Mouse (Mus musculus) retina, postnatal 7 days (tissue): ENCODE measurements around the gene Prr36.
"Not testable (repeated sequence)": the region's sequence is repeated elsewhere in the genome, so short reads cannot be mapped to it uniquely, and the experiment has no call there.

Source experiments
- DNase-seq: peaks from one replicate; pipeline ENCODE4 v3.0.0-alpha.2; 2012; ENCODE audit warnings: low read depth, low spot score

Prr36 gene

GRCm38 (mm10) chr8:4216791-4217621, at the start of gene Prr36:
Gene Prr36, minus strand, starts transcription at chr8:4217459.
- DNase-seq = peak; percentile 50

DNA sequence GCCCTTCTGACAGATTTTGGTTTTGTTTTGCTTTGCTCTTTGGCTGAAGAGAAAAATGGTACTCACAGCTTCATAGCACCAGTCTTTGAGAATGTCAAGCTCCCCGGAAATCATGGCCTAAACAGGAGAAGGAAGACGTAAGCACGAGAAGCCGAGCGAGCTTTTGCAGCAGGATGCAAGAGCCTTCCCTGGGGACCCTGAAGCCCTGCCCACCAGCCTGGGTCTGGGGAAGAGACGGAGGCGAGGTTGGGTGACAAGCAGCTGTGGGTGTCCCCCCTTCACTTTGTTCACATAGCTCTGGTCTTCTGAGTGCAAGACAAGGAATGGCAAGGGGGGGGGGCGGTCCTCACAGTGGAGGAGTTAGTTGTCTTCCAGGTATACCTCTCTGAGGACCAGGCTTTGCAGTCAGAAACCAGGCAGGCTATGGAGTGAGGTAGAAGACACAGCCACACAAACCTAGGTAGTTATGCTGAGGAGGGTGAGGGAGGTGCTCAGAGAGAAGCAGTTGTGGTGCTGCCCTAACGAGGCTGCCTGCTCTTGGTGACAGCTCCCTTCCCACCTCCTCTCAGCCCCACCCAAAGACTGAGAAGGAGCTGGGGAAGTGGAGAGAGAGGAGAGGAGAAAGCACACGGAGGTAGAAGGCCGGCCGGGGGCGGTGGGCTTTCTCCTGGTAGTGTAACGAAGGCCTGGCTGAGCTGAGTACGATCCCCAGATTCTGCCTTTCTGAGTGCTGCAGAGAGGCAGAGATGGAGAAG, 48.1 kb upstream of the Prr36 start:
- no peak for DNase-seq

GRCm38 (mm10) chr8:4263105-4263791, 46.0 kb upstream of the Prr36 start:
- DNase-seq = no peak

DNA sequence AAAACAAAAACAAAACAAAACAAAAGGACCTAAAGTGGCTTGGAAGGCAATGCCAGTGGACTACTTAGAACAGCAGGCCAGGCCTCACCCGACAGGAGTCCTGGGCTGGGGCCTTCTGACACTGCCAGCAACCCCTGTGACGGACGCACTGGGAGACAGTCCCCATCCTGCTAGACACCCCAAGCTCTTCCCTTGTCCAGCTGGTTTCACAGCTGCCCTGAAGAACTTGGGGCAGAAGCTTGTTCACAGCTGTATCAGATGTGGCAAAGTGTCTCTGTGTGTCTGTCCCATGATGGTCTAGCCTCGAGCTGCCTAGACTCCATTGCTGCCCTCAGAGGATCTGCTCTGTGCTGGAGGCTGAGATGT, 42.5 kb upstream of the Prr36 start:
- DNase-seq = no peak

GRCm38 (mm10) chr8:4259125-4259804, 42.0 kb upstream of the Prr36 start, which contains the start of gene Ctxn1:
Gene Ctxn1, minus strand, starts transcription at chr8:4259274.
- DNase-seq = peak; percentile 82

DNA sequence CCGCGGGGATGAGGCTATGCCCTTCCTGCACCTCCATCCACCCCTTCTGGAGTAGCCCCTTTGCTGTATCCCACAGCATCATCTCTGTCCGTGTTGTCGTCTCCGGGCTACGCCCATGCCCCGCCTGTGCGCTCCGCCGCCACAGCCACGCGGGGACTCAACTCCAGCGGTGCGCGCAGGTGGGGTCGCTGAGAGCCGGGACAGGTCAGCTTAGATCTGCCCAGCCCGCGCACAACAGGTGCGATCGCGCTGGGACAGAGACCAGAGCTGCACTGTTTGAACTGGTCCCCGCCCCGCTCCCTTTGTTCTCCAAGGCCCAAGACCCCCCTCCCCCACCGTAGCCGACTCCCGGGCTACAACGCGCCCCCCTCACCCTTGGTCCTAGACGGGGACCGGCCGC, 41.4 kb upstream of the Prr36 start:
- no peak for DNase-seq

GRCm38 (mm10) chr8:4258233-4258632, 41.0 kb upstream of the Prr36 start:
- peak; percentile 55 for DNase-seq

DNA sequence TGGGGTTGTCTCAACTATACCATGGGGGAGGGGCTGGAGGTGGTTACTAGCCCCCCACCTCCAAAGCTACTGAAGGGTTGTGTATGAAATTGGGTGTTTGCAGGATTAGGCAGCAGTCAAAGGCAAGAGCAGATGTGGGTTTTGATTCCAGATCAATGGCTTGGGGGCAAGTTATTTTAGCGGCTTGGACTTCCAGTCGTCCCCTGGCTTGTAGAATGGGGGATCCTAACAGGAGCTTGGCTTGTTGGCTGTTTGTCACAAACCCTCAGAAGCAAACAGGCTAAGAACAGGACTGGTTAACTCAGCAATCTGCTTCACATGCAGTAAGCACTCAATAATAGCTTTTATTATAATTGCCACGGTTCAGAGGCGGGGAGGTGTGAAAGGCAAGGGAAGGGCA, 40.1 kb upstream of the Prr36 start:
- no peak for DNase-seq

DNA sequence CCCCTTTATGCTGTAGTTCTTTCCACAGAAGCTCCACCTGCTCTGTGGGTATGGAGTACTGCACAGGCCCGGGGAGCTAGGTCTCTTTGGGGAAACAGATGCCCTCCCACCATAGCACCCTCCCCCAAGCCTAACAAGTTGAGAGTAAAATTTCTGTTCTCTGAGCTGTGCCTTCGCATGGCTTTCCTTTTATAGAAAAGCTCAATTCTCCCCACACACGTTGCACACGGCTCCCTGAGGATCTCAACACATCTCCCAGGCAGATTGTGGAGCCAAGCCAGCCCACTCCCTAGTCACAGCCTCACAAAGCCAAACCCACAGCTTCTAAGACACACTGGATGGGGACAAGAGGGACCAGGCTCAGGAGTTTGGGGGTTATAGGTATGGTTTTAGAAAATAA, 39.7 kb upstream of the Prr36 start:
- DNase-seq = no peak

DNA sequence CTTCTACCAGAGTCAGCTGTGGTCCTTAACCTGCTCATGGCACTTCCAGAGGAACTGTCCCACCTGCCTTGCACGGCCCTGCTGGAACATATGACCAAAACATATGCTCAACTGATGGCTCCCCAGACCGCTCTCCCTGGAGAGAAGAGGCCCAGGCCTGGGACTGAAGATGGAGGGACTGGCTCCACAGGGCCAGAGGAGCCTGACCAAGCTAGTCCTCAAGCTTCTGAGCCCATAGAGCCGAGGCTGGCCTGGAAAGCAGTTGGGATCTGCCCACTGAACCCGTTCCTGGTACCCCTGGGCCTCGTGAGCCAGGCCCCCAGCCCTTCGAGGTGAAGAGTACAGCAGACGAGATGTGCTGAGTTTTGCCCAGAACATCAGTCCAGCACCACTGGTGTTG, 38.2 kb upstream of the Prr36 start:
- not testable (repeated sequence) for DNase-seq

DNA sequence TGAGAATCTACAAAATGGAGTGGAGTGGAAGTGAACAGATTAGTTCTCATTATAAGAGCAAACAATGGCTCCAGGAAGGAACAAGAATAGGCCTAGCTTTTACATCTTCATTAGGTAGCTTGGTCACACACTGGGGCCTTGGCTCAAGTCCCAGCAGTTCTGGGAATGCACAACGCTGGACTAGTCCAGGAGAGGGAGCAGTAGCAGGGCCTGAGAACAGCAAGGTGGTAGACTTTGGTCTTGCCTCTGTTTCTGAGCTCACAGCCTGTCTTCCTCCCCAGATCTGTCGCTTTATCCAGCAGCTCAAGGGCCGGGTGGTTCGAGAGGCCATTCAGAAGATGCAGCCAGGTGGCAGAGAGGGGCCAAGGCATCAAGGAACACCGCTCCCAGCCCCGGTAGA, 36.7 kb upstream of the Prr36 start:
- DNase-seq = no peak

DNA sequence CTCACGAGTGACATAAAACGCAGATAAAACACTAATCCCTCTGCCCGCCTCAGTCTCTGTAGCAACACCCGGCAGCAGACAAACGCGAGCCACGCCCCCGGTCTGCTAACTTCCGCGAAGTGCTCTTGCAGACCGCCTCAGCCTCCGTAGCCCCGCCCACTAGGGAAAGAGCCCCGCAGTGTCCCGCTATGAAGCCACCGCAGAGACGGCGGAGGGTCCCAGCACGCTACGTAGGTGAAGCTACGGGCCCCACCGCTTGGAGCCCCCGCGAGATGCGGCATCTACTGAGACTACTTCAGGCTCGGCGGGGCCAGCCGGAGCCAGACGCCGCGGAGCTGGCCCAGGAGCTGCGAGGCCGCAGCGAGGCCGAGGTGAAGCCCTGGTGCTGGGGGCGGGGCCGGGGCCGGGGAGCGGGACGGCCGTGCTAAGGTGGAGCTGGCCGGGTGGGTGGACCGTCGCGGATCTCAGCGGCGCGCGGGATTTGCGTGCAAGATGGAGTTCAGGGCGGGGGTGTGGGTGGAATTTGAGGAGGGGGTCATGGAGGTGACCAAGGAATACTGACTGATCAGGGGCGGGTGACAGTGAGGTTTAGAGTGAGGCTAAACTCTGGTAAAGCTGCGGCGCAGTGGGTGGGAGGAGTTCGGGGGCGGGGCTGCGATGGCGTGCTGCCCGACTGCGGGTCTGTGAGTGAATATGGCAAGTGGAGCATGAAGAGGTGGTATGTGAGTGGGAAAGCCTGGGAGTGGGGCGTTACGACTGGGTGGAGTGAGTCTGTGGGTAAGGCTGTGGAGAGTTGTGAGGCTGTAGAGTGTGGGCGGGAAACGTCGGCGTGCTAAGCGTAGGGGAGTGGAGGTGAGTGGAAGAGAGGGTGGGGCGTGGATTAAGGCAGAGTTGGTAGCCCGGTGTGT, 35.9 kb upstream of the Prr36 start, which contains the start of gene Snapc2:
Gene Snapc2, plus strand, starts transcription at position 147 of the 908 bp plus-strand sequence.
- DNase-seq = peak; percentile 94

DNA sequence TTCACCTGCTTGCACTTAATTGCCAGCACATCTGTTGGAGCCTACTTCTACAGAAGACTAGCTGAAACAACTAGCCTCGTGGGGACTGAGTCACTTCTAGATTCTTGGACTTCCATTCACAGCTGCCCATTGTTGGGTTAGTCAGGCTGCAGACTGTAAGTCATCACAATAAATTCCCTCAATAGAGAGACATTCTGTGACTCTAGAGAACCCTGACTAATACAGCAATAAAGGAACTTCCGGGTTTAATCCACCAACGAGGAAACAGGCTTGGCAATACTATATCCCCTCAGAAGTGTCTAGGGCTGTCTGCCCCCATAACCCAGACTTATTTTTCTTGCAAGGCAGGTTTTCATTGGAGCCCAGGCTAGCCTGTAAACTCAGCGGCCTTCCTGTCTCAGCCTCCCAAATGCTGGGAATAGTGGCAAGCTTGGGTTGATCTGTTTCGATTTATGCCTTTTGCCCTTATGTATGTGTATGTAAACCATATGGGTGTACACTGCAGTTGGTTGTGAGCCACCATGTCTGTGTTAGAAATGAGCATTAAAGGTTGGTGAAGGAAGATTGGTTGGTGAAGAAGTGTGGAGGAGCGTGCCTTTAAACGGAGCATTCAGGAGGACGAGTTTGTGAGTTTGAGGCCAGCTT, 35.0 kb upstream of the Prr36 start:
- DNase-seq = no peak

GRCm38 (mm10) chr8:4250306-4250970, 33.2 kb upstream of the Prr36 start:
- DNase-seq = peak; percentile 67

DNA sequence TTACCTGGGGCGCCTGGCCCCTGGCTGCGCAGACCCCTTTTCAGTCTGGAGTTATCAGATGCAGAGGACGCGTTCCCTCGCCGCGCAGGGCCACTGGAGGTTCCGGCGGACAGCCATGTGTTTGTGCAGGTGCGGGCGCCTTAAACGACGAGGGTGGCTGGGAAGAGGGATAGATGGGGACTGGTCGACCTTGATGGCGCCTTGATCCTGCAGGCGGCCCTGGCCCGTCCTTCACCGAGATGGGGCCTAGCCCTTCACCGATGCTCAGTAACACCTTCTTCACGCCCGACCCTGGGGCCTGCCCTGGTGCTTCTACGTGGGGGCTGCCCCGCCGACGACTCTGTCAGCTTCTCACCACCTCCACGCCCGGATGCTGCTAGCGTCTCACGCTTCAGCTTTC, 32.0 kb upstream of the Prr36 start:
- DNase-seq = no peak

GRCm38 (mm10) chr8:4247951-4248540, 30.8 kb upstream of the Prr36 start, which contains the start of gene Tgfbr3l:
Gene Tgfbr3l, plus strand, starts transcription at chr8:4248214.
- DNase-seq = no peak

GRCm38 (mm10) chr8:4247241-4247640, 30.0 kb upstream of the Prr36 start:
- DNase-seq = no peak

DNA sequence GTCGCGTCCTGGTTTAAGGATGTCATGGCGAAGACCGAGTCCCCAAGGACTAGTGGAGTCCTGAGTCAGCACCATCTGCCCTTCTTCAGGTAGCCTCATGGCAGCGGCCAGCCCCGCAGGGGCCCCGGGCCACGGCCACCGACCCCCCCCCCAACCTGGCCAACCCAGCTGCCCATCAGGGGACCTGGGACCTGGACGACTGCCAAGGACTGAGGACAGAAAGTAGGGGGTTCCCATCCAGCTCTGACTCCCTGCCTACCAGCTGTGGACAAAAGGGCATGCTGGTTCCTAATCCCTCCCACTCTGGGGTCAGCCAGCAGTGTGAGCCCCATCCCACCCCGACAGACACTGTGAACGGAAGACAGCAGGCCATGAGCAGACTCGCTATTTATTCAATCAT, 28.5 kb upstream of the Prr36 start:
- DNase-seq = no peak

DNA sequence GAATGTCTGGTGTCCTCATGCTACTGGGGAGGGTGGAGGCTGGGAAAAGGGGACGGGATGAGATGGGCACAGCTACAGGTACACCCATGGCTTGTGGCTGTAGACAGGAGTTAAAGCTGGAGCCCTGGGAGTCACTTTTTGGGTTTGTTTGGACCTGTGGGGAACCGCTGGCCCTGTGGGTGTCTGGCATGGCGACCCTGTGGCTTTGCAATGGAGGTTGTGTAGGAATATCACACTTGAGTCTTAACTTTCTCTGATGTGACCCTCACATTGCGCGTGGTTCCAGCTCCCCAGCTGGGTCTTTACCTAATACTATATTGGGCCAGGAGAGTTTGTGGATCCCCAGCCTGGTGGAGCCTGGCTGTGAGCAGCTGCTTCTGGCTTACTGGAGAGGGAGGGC, 27.8 kb upstream of the Prr36 start:
- DNase-seq = no peak
